Mouse (Mus musculus) kidney, adult 2 months (tissue): ENCODE data around the gene Tmed2.

Experiments used
- CTCF ChIP-seq: fragments of 200-500 bp; conservative IDR thresholded peaks from 2 replicates; pipeline ENCODE4 v1.5.1; 2011; ENCODE audit warnings: low read depth, mild to moderate bottlenecking, control low read depth, low read length, moderate library complexity, mixed read lengths; ENCODE audit not compliant: insufficient read depth, insufficient read length
- POLR2A ChIP-seq: fragments of 200-500 bp; IDR thresholded peaks from one replicate; pipeline ENCODE4 v1.6.1; 2011; ENCODE audit warnings: low read depth, low read length, control low read depth

DNA sequence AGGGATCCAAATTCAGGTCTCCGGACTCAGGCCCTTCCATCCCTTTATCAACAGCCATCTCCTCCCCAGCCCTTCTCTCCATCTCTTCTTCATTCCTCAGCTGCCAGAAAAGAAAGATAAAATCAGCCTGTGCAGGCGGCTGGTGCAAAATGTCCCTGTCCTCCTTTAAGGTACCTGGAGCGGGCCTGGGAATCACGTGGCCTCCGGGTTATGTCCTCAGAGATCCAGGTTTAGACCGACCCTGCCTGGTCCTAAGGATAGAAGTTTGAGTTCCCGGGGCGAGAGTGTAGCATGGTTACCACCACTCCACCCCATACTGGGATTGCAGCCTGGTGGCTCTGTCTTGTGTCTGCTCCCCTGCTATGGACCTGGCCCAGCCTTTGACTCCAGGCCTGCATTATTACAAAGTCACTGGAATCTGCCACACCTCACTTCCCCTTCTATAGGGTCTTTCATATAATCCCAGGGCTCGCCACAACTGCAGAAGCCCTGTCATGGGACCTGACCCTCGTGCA, 29.9 kb upstream of the Tmed2 start:
- no peak for TF ChIP-seq CTCF
- no peak for TF ChIP-seq POLR2A
